Mouse (Mus musculus) cerebellum, adult 9-11 months (tissue): Measurements from ENCODE around the gene Slc25a25.

ENCODE experiments used
- DNase-seq: peaks from one replicate; pipeline ENCODE4 v3.0.0; 2022

The Slc25a25 gene

GRCm38 (mm10) chr2:32427720-32428119 is 23.5 kb downstream of the Slc25a25 start:
- no peak for DNase-seq

GRCm38 (mm10) chr2:32426141-32426540 is 25.1 kb downstream of the Slc25a25 start:
- DNase-seq = no peak

GRCm38 (mm10) chr2:32425568-32425967 is 25.7 kb downstream of the Slc25a25 start:
- no peak for DNase-seq

- DNase-seq = no peak
These were observed 26.4 kb downstream of the Slc25a25 start for GRCm38 (mm10) chr2:32424796-32425195.

- peak; percentile 69 for DNase-seq
These were observed 27.5 kb downstream of the Slc25a25 start for GRCm38 (mm10) chr2:32423481-32424331.

GRCm38 (mm10) chr2:32421851-32422251 is 29.4 kb downstream of the Slc25a25 start:
- no peak for DNase-seq

GRCm38 (mm10) chr2:32420647-32421046 is 30.6 kb downstream of the Slc25a25 start:
- DNase-seq = no peak

GRCm38 (mm10) chr2:32420066-32420608 is 31.1 kb downstream of the Slc25a25 start:
- DNase-seq = no peak

GRCm38 (mm10) chr2:32419359-32419758 is 31.9 kb downstream of the Slc25a25 start:
- peak; percentile 82 for DNase-seq

GRCm38 (mm10) chr2:32418430-32419151 is 32.7 kb downstream of the Slc25a25 start:
- no peak for DNase-seq

- DNase-seq = no peak
These were observed 33.8 kb downstream of the Slc25a25 start for GRCm38 (mm10) chr2:32417486-32417885.

GRCm38 (mm10) chr2:32416556-32416955 is 34.7 kb downstream of the Slc25a25 start:
- no peak for DNase-seq

- DNase-seq = no peak
These were observed 35.4 kb downstream of the Slc25a25 start for GRCm38 (mm10) chr2:32415801-32416200.

- no peak for DNase-seq
These were observed 37.3 kb downstream of the Slc25a25 start for GRCm38 (mm10) chr2:32413936-32414335.

GRCm38 (mm10) chr2:32412742-32413531 is 38.3 kb downstream of the Slc25a25 start:
- DNase-seq = no peak

GRCm38 (mm10) chr2:32411407-32411806 is 39.8 kb downstream of the Slc25a25 start:
- DNase-seq = no peak

- DNase-seq = no peak
These were observed 42.5 kb downstream of the Slc25a25 start for GRCm38 (mm10) chr2:32408429-32409424.

GRCm38 (mm10) chr2:32407144-32407824 is 44.0 kb downstream of the Slc25a25 start:
- no peak for DNase-seq

- peak; percentile 91 for DNase-seq
These were observed 46.6 kb downstream of the Slc25a25 start for GRCm38 (mm10) chr2:32404663-32405062.

- DNase-seq = no peak
These were observed 54.5 kb downstream of the Slc25a25 start for GRCm38 (mm10) chr2:32396695-32397094.
